Mouse (Mus musculus) macrophage (primary cell): ENCODE data around the gene Mrln. TPM values are rescaled to one million over a fixed set of nuclear protein-coding genes. Genes with fewer than 3 reads are reported as not detected.

Experiments used
- H3K27ac ChIP-seq: fragments of 350-480 bp; formaldehyde crosslinking; 2 replicates; pipeline ENCODE4 v1.9.0; 2021
- H3K36me3 ChIP-seq: fragments of 350-480 bp; formaldehyde crosslinking; 2 replicates; pipeline ENCODE4 v1.9.0; 2021; ENCODE audit errors: inconsistent target
- H3K4me3 ChIP-seq: fragments of 350-480 bp; formaldehyde crosslinking; 2 replicates; pipeline ENCODE4 v1.9.0; 2021; ENCODE audit errors: inconsistent target
- H3K79me2 ChIP-seq: fragments of 350-480 bp; formaldehyde crosslinking; 2 replicates; pipeline ENCODE4 v1.9.0; 2021; ENCODE audit errors: inconsistent target
- WGBS: methylation state at CpG from one replicate; pipeline ENCODE4 v1.1.7; 2026; ENCODE audit warnings: inconsistent platforms; ENCODE audit not compliant: missing documents; 5-methylcytosine and 5-hydroxymethylcytosine counted together
- polyA plus RNA-seq: library from polyadenylated mRNA; stranded (reverse); fragments of 250-400 nt; gene quantifications from 3 replicates; pipeline ENCODE4 v1.2.4, GENCODE M21; 2018; ENCODE audit warnings: inconsistent platforms

Mrln gene
- polyA plus RNA-seq, 1 experiment from 2014 or later = not detected

- 92% methylated on average over 14 of the region's 15 CpGs for WGBS
- Histone ChIP-seq H3K79me2 (no peaks in the 10 kb centered on the region), H3K4me3 (no peak overlapping the region), H3K27ac (no peak overlapping the region), H3K36me3 (no peaks in the 10 kb centered on the region)
These were observed 51.2 kb downstream of the Mrln start for GRCm38 (mm10) chr10:70255601-70256210.

- Histone ChIP-seq H3K36me3 (no peaks in the 10 kb centered on the region), H3K27ac (no peak overlapping the region), H3K79me2 (no peaks in the 10 kb centered on the region), H3K4me3 (no peak overlapping the region)
- WGBS = 4% methylated on average over 4 of the region's 4 CpGs
These were observed 52.6 kb downstream of the Mrln start for GRCm38 (mm10) chr10:70257029-70257428.

- H3K79me2 ChIP-seq = no peaks in the 10 kb centered on the region
- H3K4me3 ChIP-seq = no peak overlapping the region
- WGBS = 83% methylated on average over 4 of the region's 4 CpGs
- no peaks in the 10 kb centered on the region for H3K36me3 ChIP-seq
- H3K27ac ChIP-seq = no peak overlapping the region
These were observed 56.4 kb downstream of the Mrln start for GRCm38 (mm10) chr10:70260904-70261303.

GRCm38 (mm10) chr10:70262051-70262450 lies 57.6 kb downstream of the Mrln start:
- 92% methylated on average over 3 of the region's 3 CpGs for WGBS
- no peak overlapping the region for H3K4me3 ChIP-seq
- no peaks in the 10 kb centered on the region for H3K36me3 ChIP-seq
- H3K27ac ChIP-seq = no peak overlapping the region
- H3K79me2 ChIP-seq = no peaks in the 10 kb centered on the region

- H3K27ac ChIP-seq = no peak overlapping the region
- 50% methylated on average over 4 of the region's 4 CpGs for WGBS
- H3K36me3 ChIP-seq = no peaks in the 10 kb centered on the region
- no peak overlapping the region for H3K4me3 ChIP-seq
- no peaks in the 10 kb centered on the region for H3K79me2 ChIP-seq
These were observed 59.3 kb downstream of the Mrln start for GRCm38 (mm10) chr10:70263681-70264189.

GRCm38 (mm10) chr10:70264337-70265036 lies 60.0 kb downstream of the Mrln start:
- WGBS = 58% methylated on average over 9 of the region's 9 CpGs
- H3K36me3 ChIP-seq = no peaks in the 10 kb centered on the region
- H3K27ac ChIP-seq = no peak overlapping the region
- no peak overlapping the region for H3K4me3 ChIP-seq
- H3K79me2 ChIP-seq = no peaks in the 10 kb centered on the region

- H3K4me3 ChIP-seq = no peak overlapping the region
- 88% methylated on average over 6 of the region's 6 CpGs for WGBS
- H3K27ac ChIP-seq = no peak overlapping the region
- H3K79me2 ChIP-seq = no peaks in the 10 kb centered on the region
- no peaks in the 10 kb centered on the region for H3K36me3 ChIP-seq
These were observed 62.0 kb downstream of the Mrln start for GRCm38 (mm10) chr10:70266501-70266900.

GRCm38 (mm10) chr10:70268581-70269446 lies 64.3 kb downstream of the Mrln start:
- H3K4me3 ChIP-seq = no peak overlapping the region
- no peaks in the 10 kb centered on the region for H3K36me3 ChIP-seq
- H3K79me2 ChIP-seq = no peaks in the 10 kb centered on the region
- 77% methylated on average over 21 of the region's 23 CpGs for WGBS
- H3K27ac ChIP-seq = no peak overlapping the region

Other genes starting within 250 kb of the Mrln start
- 18.6 to 19.0 TPM (median 18.7 TPM) in 3 replicates for gene Ccdc6, start 107.5 kb upstream of the Mrln start, polyA plus RNA-seq
- gene Slc16a9, start 40.4 kb downstream of the Mrln start, polyA plus RNA-seq = 4.7 to 8.9 TPM (median 7.9 TPM) in 3 replicates
- not detected in 3 replicates for gene Fam13c, start 235.8 kb downstream of the Mrln start, polyA plus RNA-seq